Mouse (Mus musculus): Measurements from ENCODE around the gene Timm17b. TPM values are rescaled to one million over a fixed set of nuclear protein-coding genes. Genes with fewer than 3 reads are reported as not detected.
"Not testable (repeated sequence)": the region's sequence is repeated elsewhere in the genome, so short reads cannot be mapped to it uniquely, and the experiment has no call there.

Timm17b gene
- polyA plus RNA-seq, 1 experiment from 2014 or later, result 178 TPM

DNA sequence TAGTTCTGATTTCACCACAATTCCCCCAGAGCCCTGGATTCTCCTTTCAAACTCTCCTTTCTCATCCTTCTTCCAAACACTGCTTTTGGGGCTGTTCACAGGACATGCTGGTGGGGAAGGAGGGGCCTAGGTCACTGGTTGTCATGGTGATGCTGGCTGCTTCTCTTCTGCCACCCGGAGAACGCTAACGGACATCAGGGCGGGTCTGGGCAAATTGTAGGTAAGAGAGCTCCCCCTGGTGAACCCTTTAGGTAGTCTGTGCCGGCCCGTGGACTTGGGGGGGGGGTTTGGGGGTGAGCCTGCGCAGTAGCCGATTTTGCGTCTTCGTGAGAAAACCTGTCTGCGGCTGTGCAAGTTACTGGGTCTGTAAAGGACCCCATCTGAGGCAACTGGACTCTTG lies 19.3 kb upstream of the Timm17b start:
- WGBS, result 18% methylated on average over 11 of the region's 11 CpGs
- no peaks in the 10 kb centered on the region for H3K27me3 ChIP-seq (replicated peaks; ENCODE audit: low read depth, poor library complexity, severe bottlenecking)
- peaks cover 17% of the 10 kb centered on the region for H3K4me1 ChIP-seq
- H3K36me3 ChIP-seq (replicated peaks), result peaks cover 4% of the 10 kb centered on the region
- no peaks in the 10 kb centered on the region; the same call in 1 of the 2 replicates for H3K9me3 ChIP-seq
- DNase-seq (ENCODE audit: low spot score), result peak; percentile 81
- H3K27ac ChIP-seq (replicated peaks), result no peak overlapping the region
- H3K4me3 ChIP-seq, result peak overlapping the region; percentile 39

DNA sequence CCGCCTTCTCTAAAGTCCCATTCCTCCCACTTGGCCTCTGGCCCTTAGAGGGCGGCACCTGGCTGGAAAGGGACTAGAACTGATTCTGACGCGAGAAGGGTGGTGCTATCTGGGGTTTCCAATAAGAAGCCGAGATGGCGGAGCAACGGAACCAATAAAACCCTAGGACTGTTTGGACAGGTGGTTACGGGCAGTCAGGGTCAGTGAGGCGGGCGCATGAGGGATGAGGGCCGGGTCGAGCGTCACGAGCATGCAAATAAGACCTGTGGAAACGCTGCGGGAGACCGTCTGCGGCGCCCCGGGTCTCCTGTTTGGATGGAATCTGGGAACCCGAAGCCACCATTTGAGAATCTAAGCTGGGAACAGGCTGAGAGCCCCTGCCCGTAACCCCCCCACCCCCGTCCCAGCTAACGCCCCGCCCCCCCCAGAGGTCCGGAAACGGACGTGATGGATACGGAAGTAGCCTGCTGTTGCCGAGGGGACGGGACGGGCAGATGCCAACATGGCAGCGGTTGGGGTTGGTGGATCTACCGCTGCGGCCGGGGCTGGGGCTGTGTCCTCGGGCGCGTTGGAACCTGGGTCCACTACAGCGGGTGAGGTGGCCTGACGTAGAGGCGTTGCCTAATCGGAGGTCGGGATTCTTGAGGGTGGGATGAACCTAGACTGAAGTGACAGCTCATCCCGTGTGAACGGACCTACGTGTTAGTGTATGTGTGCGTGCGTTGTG lies 15.2 kb upstream of the Timm17b start, which contains the start of gene Slc35a2:
Slc35a2 (plus strand) TSS at position 188 of the 727 bp plus-strand sequence.
- no peaks in the 10 kb centered on the region for H3K27me3 ChIP-seq (replicated peaks; ENCODE audit: low read depth, poor library complexity, severe bottlenecking)
- WGBS, result 13% methylated on average over 49 of the region's 49 CpGs
- no peaks in the 10 kb centered on the region; the same call in 1 of the 2 replicates for H3K9me3 ChIP-seq
- peak; percentile 82 for DNase-seq (ENCODE audit: low spot score)
- H3K4me1 ChIP-seq, result peaks cover 11% of the 10 kb centered on the region
- peak within 1 kb of the TSS; percentile 68 for H3K4me3 ChIP-seq
- peak within 1 kb of the TSS; percentile 81 for H3K27ac ChIP-seq (replicated peaks)
- H3K36me3 ChIP-seq (replicated peaks), result peaks cover 7% of the 10 kb centered on the region

DNA sequence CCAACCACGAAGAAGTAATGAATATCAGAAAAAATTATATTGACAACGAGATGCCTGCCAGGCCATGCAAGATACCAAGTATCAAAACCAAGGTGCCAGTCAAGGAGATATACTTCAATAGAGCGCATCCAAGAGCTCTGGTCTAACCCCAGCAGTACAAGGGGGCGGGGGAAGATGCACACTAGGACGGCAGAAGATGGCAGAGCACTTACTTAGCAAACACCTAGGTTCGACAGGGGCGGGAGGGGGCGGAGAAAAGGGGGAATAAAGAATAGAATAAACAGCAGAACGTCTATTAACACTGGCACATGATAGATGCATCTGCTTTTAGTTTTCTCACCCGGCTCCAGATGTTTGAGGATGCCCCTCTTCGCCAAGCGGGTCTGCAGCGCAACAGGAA lies 946 bp upstream of the Timm17b start:
- Histone ChIP-seq H3K9me3 (no peaks in the 10 kb centered on the region), H3K4me1 (0 out of 2 replicates have a peak, but pooled peaks cover 6% of the 10 kb centered on the region), H3K27me3 (replicated peaks; ENCODE audit: low read depth, poor library complexity, severe bottlenecking) (no peaks in the 10 kb centered on the region), H3K4me3 (peak overlapping the region; percentile 68), H3K27ac (replicated peaks) (peak overlapping the region; percentile 86), H3K36me3 (replicated peaks) (peaks cover 32% of the 10 kb centered on the region)
- WGBS, result 36% methylated on average over 13 of the region's 13 CpGs
- no peak for DNase-seq (ENCODE audit: low spot score)

DNA sequence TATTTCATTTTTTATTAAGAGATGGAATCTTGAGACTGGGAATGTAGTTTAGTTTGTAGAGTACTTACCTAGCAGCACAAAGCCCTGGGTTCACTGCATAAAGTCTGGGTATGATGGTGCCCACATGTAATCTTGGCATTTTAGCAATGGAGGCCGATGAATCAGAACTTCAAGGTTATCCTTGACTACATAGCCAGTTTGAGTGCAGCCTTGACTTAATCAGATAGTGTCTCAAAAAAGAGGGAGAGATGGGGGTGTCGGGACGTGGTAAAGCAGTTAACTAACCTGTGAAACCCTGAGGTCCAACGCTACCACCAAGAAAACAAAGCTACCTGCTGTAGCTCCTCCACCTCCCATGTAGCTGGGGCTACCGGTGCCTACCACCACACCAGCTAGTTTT lies 5.3 kb downstream of the Timm17b start:
- 94% methylated on average over 5 of the region's 5 CpGs for WGBS
- Histone ChIP-seq H3K36me3 (replicated peaks) (peaks cover 35% of the 10 kb centered on the region), H3K4me1 (no peaks in the 10 kb centered on the region), H3K4me3 (no peak overlapping the region), H3K27me3 (replicated peaks; ENCODE audit: low read depth, poor library complexity, severe bottlenecking) (no peaks in the 10 kb centered on the region), H3K9me3 (peaks cover 6% of the 10 kb centered on the region; the same call in 1 of the 2 replicates), H3K27ac (replicated peaks) (no peak overlapping the region)
- no peak for DNase-seq (ENCODE audit: low spot score)

DNA sequence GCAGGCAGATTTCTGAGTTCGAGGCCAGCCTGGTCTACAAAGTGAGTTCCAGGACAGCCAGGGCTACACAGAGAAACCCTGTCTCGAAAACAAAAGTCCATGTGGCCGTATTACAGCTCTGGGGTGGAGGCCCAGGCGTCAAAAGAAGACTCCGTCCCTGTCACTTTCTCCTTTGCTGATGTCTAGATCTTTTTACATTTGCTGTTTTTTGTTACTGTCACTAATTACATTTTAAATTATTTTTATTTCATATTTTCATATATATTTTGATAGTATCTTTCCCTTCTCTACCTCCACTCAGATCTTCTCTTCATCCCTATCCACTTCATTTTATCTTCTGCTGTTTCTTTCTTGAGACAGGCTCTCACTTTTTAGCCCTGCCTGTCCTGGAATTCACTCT lies 8.6 kb downstream of the Timm17b start, which contains the start of gene Gm10491:
Gm10491 (minus strand) TSS at position 101 of the 400 bp plus-strand sequence.
- DNase-seq (ENCODE audit: low spot score), result no peak
- peaks cover 6% of the 10 kb centered on the region; the same call in 1 of the 2 replicates for H3K9me3 ChIP-seq
- WGBS, result 91% methylated on average over 5 of the region's 5 CpGs
- H3K4me1 ChIP-seq, result no peaks in the 10 kb centered on the region
- H3K27ac ChIP-seq (replicated peaks), result no peak within 1 kb of the TSS
- H3K27me3 ChIP-seq (replicated peaks; ENCODE audit: low read depth, poor library complexity, severe bottlenecking), result no peaks in the 10 kb centered on the region
- peaks cover 35% of the 10 kb centered on the region for H3K36me3 ChIP-seq (replicated peaks)
- no peak within 1 kb of the TSS for H3K4me3 ChIP-seq

DNA sequence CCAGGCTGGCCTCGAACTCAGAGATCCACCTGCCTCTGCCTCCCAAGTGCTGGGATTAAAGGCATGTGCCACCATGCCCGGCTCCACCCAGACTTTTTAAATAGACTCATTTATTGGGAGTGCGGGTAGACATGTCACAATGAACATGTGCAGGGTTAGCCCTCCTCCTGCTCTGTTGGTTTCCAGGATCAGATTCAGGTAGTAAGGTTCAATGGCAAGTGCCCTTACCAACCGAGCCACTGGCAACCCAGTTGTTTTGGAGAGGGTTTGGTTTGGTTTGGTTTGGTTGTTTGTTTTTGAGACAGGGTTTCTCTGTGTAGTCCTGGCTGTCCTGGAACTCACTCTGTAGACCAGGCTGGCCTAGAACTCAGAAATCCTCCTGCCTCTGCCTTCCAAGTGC lies 10.1 kb downstream of the Timm17b start, which contains the start of gene Gm10490:
Gm10490 (plus strand) TSS at position 301 of the 400 bp plus-strand sequence.
- 89% methylated on average over 4 of the region's 4 CpGs for WGBS
- H3K27ac ChIP-seq (replicated peaks), result not testable (repeated sequence)

DNA sequence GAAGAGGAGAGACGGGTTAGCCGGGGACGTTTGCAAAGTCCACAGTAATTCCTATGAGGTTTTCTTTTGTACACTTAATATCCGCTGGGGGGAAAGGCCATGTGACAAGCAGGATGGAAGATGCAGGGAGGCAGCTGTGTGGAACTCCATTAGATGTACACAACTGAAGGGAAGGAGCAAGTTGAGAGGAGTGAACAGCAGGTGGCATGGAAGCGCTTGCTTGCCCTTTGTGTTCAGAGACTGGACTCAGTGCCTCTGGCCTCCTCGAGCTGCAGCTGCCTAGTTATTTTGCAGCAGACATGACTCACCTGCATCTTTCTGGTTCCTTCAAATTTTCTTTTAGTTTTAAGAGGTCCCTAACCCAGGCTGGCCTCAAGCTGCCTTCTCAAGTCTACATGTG lies 11.3 kb downstream of the Timm17b start:
- 62% methylated on average over 6 of the region's 6 CpGs for WGBS
- peaks cover 21% of the 10 kb centered on the region for H3K36me3 ChIP-seq (replicated peaks)
- no peaks in the 10 kb centered on the region for H3K27me3 ChIP-seq (replicated peaks; ENCODE audit: low read depth, poor library complexity, severe bottlenecking)
- H3K27ac ChIP-seq (replicated peaks), result no peak overlapping the region
- no peaks in the 10 kb centered on the region for H3K4me1 ChIP-seq
- DNase-seq (ENCODE audit: low spot score), result no peak
- H3K9me3 ChIP-seq, result peaks cover 6% of the 10 kb centered on the region; the same call in 1 of the 2 replicates
- H3K4me3 ChIP-seq, result no peak overlapping the region

More for the DNA sequence above, 10.1 kb downstream of the Timm17b start, which contains the start of gene Gm10490:
- H3K9me3 ChIP-seq; H3K4me3 ChIP-seq; H3K27me3 ChIP-seq (replicated peaks; ENCODE audit: low read depth, poor library complexity, severe bottlenecking); H3K4me1 ChIP-seq; DNase-seq (ENCODE audit: low spot score): not testable (repeated sequence)
- peaks cover 25% of the 10 kb centered on the region for H3K36me3 ChIP-seq (replicated peaks)

DNA sequence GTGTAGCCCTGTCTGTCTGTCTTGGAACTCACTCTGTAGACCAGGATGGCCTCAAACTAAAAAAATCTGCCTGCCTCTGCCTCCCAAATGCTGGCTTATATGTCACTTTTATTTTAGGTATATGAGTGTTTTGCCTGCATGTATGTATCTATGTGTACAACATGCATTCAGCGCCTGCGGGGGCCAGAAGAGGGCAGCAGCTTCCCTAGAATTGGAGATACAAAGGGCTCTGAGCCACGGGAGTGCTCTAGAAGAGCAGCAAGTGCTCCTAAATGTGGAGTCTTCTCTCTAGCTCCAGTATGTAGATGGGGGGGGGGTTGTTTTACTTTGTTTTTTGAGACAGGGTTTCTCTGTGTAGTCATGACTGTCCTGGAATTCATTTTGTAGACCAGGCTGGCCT lies 16.5 kb downstream of the Timm17b start:
- H3K4me3 ChIP-seq; H3K4me1 ChIP-seq; H3K36me3 ChIP-seq (replicated peaks); DNase-seq (ENCODE audit: low spot score); H3K27ac ChIP-seq (replicated peaks); H3K9me3 ChIP-seq: not testable (repeated sequence)
- peaks cover 24% of the 10 kb centered on the region for H3K27me3 ChIP-seq (replicated peaks; ENCODE audit: low read depth, poor library complexity, severe bottlenecking)
- 20% methylated on average over 3 of the region's 3 CpGs for WGBS

DNA sequence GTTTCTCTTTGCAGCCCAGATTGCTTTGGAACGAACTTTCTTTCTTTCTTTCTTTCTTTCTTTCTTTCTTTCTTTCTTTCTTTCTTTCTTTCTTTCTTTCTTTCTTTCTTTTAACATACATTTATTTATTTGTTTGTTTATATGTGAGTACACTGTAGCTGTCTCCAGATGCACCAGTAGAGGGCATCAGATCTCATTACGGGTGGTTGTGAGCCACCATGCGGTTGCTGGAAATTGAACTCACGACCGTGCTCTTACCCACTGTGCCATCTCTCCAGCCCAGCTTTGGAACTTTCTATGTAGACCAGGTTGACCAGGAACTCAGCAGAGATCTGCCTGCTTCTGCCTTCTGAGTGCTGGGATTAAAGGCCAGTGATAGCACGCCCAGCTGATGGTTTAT lies 18.8 kb downstream of the Timm17b start:
- H3K4me1 ChIP-seq, result peaks cover 15% of the 10 kb centered on the region
- not testable (repeated sequence) for H3K4me3 ChIP-seq; H3K36me3 ChIP-seq (replicated peaks); DNase-seq (ENCODE audit: low spot score); H3K27ac ChIP-seq (replicated peaks); H3K9me3 ChIP-seq
- 73% methylated on average over 6 of the region's 6 CpGs for WGBS
- peaks cover 47% of the 10 kb centered on the region for H3K27me3 ChIP-seq (replicated peaks; ENCODE audit: low read depth, poor library complexity, severe bottlenecking)

DNA sequence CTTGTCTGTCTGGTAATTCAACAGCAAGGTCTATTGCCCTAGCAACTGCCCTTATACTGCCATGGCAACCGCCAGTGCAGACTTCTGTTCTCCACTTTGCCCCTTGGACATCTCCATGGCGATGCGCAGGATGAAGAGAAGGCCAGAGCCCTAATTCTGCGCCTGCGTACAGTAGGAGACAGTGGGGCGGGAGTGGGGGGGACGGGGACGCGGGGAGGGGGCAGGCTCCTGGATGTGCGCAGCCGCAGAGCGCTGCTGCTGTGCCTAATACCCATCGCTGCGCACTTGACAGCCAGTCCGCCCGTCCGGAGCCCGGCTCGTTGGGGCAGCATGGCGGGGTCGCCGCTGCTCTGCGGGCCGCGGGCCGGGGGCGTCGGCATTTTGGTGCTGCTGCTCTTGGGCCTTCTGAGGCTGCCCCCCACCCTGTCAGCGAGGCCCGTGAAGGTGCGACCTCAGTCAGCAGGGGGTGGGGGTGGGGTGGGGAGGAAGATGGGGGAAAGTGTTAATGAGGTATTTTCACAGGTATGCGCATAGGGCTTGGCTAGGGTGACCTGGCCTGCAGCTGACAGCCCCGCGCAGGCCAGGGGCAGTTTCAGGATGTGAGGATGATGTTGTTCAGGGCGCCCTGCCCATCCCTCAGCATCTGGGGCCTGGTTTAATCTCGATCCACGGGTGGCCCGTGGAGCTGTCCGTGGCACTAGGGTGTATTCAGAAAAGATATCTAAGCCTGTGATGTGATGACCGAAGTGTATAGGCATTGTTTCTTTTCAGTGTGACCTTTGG lies 20.6 kb downstream of the Timm17b start, which contains the start of gene Pcsk1n:
Pcsk1n (plus strand) TSS at position 222 of the 783 bp plus-strand sequence.
- H3K36me3 ChIP-seq (replicated peaks), result no peaks in the 10 kb centered on the region
- peaks cover 66% of the 10 kb centered on the region for H3K27me3 ChIP-seq (replicated peaks; ENCODE audit: low read depth, poor library complexity, severe bottlenecking)
- H3K27ac ChIP-seq (replicated peaks), result 0 out of 2 replicates have a peak within 1 kb of the TSS, but pooled peaks have one; percentile 19
- DNase-seq (ENCODE audit: low spot score), result peak; percentile 67
- peaks cover 9% of the 10 kb centered on the region; the same call in 1 of the 2 replicates for H3K9me3 ChIP-seq
- peak within 1 kb of the TSS; percentile 51 for H3K4me3 ChIP-seq
- H3K4me1 ChIP-seq, result peaks cover 16% of the 10 kb centered on the region
- 12% methylated on average over 40 of the region's 40 CpGs for WGBS

DNA sequence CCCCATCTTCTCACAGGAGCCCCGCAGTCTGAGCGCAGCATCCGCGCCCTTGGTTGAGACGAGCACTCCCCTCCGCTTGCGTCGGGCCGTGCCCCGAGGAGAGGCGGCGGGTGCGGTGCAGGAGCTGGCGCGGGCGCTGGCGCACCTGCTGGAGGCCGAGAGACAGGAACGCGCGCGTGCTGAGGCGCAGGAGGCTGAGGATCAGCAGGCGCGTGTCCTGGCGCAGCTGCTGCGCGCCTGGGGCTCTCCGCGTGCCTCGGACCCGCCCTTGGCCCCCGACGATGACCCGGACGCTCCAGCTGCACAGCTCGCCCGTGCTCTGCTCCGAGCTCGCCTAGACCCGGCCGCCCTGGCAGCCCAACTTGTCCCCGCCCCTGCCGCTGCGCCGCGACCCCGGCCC lies 22.9 kb downstream of the Timm17b start:
- peaks cover 9% of the 10 kb centered on the region; the same call in 1 of the 2 replicates for H3K9me3 ChIP-seq
- no peaks in the 10 kb centered on the region for H3K36me3 ChIP-seq (replicated peaks)
- 15% methylated on average over 48 of the region's 48 CpGs for WGBS
- no peak overlapping the region for H3K27ac ChIP-seq (replicated peaks)
- peaks cover 88% of the 10 kb centered on the region for H3K27me3 ChIP-seq (replicated peaks; ENCODE audit: low read depth, poor library complexity, severe bottlenecking)
- H3K4me1 ChIP-seq, result peaks cover 16% of the 10 kb centered on the region
- DNase-seq (ENCODE audit: low spot score), result peak; percentile 42
- peak overlapping the region; percentile 46 for H3K4me3 ChIP-seq

DNA sequence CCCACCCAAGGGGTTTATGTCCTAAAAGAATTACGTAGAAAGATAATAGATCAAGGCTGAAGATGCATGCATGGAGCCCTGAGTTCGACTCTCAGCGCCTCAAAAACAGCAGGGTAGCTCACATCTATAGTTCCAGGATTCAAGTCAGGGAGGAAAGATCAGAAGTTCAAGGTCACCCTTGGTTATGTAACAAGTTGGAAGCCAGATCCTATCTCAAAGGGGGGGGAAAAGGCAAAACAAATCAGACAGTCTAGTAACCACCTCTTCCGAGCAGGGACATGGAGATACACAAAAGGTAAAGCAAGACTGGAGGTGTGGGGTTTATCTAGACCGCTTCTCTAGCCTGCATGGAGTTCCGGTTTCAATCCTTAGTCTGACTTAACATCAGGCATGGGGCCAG lies 27.1 kb downstream of the Timm17b start:
- DNase-seq (ENCODE audit: low spot score), result no peak
- H3K27me3 ChIP-seq (replicated peaks; ENCODE audit: low read depth, poor library complexity, severe bottlenecking), result peaks cover 85% of the 10 kb centered on the region
- peaks cover 7% of the 10 kb centered on the region; the same call in 1 of the 2 replicates for H3K9me3 ChIP-seq
- peaks cover 17% of the 10 kb centered on the region for H3K4me1 ChIP-seq
- H3K4me3 ChIP-seq, result no peak overlapping the region
- H3K27ac ChIP-seq (replicated peaks), result no peak overlapping the region
- WGBS, result 77% methylated on average over 6 of the region's 6 CpGs
- peaks cover 24% of the 10 kb centered on the region for H3K36me3 ChIP-seq (replicated peaks)

All from embryonic facial prominence, embryonic 10.5 days (tissue).